Mouse (Mus musculus): Measurements from ENCODE around the gene 4930558K02Rik. TPM values are rescaled to one million over a fixed set of nuclear protein-coding genes. Genes with fewer than 3 reads are reported as not detected.

Gene 4930558K02Rik
- polyA plus RNA-seq, 1 experiment from 2014 or later = not detected

GRCm38 (mm10) chr1:162016982-162017381 is 37.5 kb upstream of the 4930558K02Rik start:
- Histone ChIP-seq H3K36me3 (replicated peaks; ENCODE audit: insufficient read depth, low read length) (no peaks in the 10 kb centered on the region), H3K4me1 (ENCODE audit: insufficient read depth) (peaks cover 2% of the 10 kb centered on the region; the same call in 1 of the 2 replicates), H3K4me2 (ENCODE audit: low read depth, low read length) (no peak overlapping the region), H3K4me3 (ENCODE audit: low read depth, low read length) (no peak overlapping the region), H3K9ac (replicated peaks) (no peak overlapping the region), H3K27ac (ENCODE audit: low read depth) (no peak overlapping the region), H3K27me3 (ENCODE audit: insufficient read depth, low read length) (no peaks in the 10 kb centered on the region), H3K9me3 (ENCODE audit: low read length) (no peaks in the 10 kb centered on the region)
- DNase-seq (no peak), ATAC-seq (no peak)
- 64% methylated on average over 7 of the region's 7 CpGs for WGBS (ENCODE audit: insufficient replicate concordance)
- TF ChIP-seq CTCF (IDR thresholded peaks at IDR 0.05; ENCODE audit: low read depth) (no peak), EP300 (IDR thresholded peaks at IDR 0.05; ENCODE audit: low read depth) (no peak)

DNA sequence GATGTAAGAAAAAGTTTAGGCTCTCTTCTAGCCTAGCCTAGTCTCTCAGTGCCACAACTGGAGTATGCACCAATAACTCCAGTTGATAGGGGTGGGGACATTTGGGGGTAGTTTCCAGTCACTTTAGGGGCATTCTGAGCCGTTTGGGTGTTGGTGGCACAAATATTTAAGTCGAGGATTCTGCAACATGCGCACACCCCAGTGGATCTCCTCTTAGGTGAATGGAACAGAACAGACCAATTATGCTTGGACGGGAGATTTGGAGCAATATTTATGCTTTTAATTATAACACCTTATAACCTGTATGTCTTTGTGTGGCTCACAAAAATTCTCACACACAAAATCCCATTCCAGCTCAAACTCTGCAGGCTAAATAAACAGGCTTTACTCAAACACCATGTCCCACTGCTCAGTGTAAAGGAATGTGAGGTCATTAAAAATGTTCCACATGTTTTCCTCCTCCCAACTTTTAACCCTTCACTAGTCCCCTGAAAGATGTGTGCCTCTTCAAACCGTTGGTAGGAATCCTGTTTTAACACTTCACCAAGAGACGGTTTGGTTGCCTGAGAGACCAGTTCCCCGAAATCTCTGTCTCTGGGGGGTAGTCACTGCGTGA is 35.9 kb upstream of the 4930558K02Rik start:
- no peaks in the 10 kb centered on the region for H3K9me3 ChIP-seq (ENCODE audit: low read length)
- WGBS (ENCODE audit: insufficient replicate concordance) = 68% methylated on average over 8 of the region's 8 CpGs

DNA sequence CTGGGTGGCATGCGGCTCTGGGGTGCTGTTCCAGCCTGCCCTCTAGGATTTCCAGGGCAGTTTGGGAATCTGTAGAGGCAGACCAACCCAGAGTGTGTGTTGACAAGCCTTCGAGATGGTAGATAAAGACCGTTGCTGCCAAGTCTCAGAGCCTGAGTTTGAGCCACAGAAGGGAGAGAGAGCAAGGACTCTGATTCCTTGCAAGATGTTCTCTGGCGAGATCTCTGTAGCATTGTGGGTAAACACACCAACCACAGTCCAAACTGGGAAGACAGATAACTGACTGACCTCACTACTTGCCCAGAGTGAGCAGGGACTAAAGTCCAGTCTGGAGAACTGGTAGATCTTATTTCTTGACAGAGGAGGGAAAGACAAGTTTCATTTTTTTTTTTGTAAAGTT is 34.1 kb upstream of the 4930558K02Rik start:
- H3K9ac ChIP-seq (replicated peaks) = no peak overlapping the region
- H3K4me3 ChIP-seq (ENCODE audit: low read depth, low read length) = no peak overlapping the region
- ATAC-seq (no peak), DNase-seq (no peak)
- peaks cover 2% of the 10 kb centered on the region; the same call in 1 of the 2 replicates for H3K4me1 ChIP-seq (ENCODE audit: insufficient read depth)
- no peaks in the 10 kb centered on the region for H3K27me3 ChIP-seq (ENCODE audit: insufficient read depth, low read length)
- no peaks in the 10 kb centered on the region for H3K9me3 ChIP-seq (ENCODE audit: low read length)
- no peak overlapping the region for H3K4me2 ChIP-seq (ENCODE audit: low read depth, low read length)
- WGBS (ENCODE audit: insufficient replicate concordance) = 43% methylated on average over 4 of the region's 4 CpGs
- TF ChIP-seq EP300 (IDR thresholded peaks at IDR 0.05; ENCODE audit: low read depth) = no peak
- TF ChIP-seq CTCF (IDR thresholded peaks at IDR 0.05; ENCODE audit: low read depth) = no peak
- H3K36me3 ChIP-seq (replicated peaks; ENCODE audit: insufficient read depth, low read length) = no peaks in the 10 kb centered on the region
- no peak overlapping the region for H3K27ac ChIP-seq (ENCODE audit: low read depth)

More for the DNA sequence above, 35.9 kb upstream of the 4930558K02Rik start:
- ATAC-seq (no peak), DNase-seq (no peak)
- no peak overlapping the region for H3K9ac ChIP-seq (replicated peaks)
- H3K36me3 ChIP-seq (replicated peaks; ENCODE audit: insufficient read depth, low read length) = no peaks in the 10 kb centered on the region
- H3K4me2 ChIP-seq (ENCODE audit: low read depth, low read length) = no peak overlapping the region
- no peak for TF ChIP-seq EP300 (IDR thresholded peaks at IDR 0.05; ENCODE audit: low read depth)
- no peak for TF ChIP-seq CTCF (IDR thresholded peaks at IDR 0.05; ENCODE audit: low read depth)
- no peak overlapping the region for H3K4me3 ChIP-seq (ENCODE audit: low read depth, low read length)
- H3K27ac ChIP-seq (ENCODE audit: low read depth) = no peak overlapping the region
- peaks cover 2% of the 10 kb centered on the region; the same call in 1 of the 2 replicates for H3K4me1 ChIP-seq (ENCODE audit: insufficient read depth)
- H3K27me3 ChIP-seq (ENCODE audit: insufficient read depth, low read length) = no peaks in the 10 kb centered on the region

GRCm38 (mm10) chr1:162011523-162012245 is 32.2 kb upstream of the 4930558K02Rik start:
- Histone ChIP-seq H3K36me3 (replicated peaks; ENCODE audit: insufficient read depth, low read length) (no peaks in the 10 kb centered on the region), H3K27me3 (ENCODE audit: insufficient read depth, low read length) (no peaks in the 10 kb centered on the region), H3K4me2 (ENCODE audit: low read depth, low read length) (no peak overlapping the region), H3K4me1 (ENCODE audit: insufficient read depth) (no peaks in the 10 kb centered on the region), H3K9ac (replicated peaks) (no peak overlapping the region), H3K4me3 (ENCODE audit: low read depth, low read length) (no peak overlapping the region), H3K9me3 (ENCODE audit: low read length) (no peaks in the 10 kb centered on the region), H3K27ac (ENCODE audit: low read depth) (no peak overlapping the region)
- DNase-seq = no peak
- 55% methylated on average over 16 of the region's 16 CpGs for WGBS (ENCODE audit: insufficient replicate concordance)
- ATAC-seq = no peak
- TF ChIP-seq CTCF (IDR thresholded peaks at IDR 0.05; ENCODE audit: low read depth) (no peak), EP300 (IDR thresholded peaks at IDR 0.05; ENCODE audit: low read depth) (no peak)

DNA sequence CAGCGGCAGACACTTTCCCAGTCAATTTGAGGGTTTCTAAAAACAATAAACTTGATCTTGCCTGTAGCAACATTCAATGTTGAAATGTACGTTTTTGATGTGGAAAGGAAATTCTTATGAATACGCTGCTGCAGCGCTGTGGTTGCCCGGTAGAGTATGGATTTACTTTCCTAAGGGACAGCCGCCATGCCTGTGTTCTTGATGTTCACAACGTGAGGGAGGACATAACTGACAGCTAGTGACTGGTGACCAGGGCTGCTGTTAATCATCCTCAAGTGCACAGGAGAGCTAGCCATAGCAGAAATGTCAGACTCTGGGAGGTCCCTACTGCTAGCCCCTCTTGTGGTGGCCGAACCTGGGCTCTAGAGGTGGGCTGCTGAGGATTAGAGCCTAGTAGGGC is 29.6 kb upstream of the 4930558K02Rik start:
- H3K36me3 ChIP-seq (replicated peaks; ENCODE audit: insufficient read depth, low read length) = no peaks in the 10 kb centered on the region
- peaks cover 4% of the 10 kb centered on the region; the same call in 1 of the 2 replicates for H3K4me1 ChIP-seq (ENCODE audit: insufficient read depth)
- no peak overlapping the region for H3K4me2 ChIP-seq (ENCODE audit: low read depth, low read length)
- H3K9ac ChIP-seq (replicated peaks) = no peak overlapping the region
- ATAC-seq (no peak), DNase-seq (no peak)
- 74% methylated on average over 8 of the region's 8 CpGs for WGBS (ENCODE audit: insufficient replicate concordance)
- no peak overlapping the region for H3K27ac ChIP-seq (ENCODE audit: low read depth)
- TF ChIP-seq CTCF (IDR thresholded peaks at IDR 0.05; ENCODE audit: low read depth) = no peak
- TF ChIP-seq EP300 (IDR thresholded peaks at IDR 0.05; ENCODE audit: low read depth) = no peak
- H3K9me3 ChIP-seq (ENCODE audit: low read length) = no peaks in the 10 kb centered on the region
- H3K4me3 ChIP-seq (ENCODE audit: low read depth, low read length) = no peak overlapping the region
- H3K27me3 ChIP-seq (ENCODE audit: insufficient read depth, low read length) = no peaks in the 10 kb centered on the region

GRCm38 (mm10) chr1:162008631-162009067 is 29.2 kb upstream of the 4930558K02Rik start:
- Histone ChIP-seq H3K9me3 (ENCODE audit: low read length) (no peaks in the 10 kb centered on the region), H3K4me3 (ENCODE audit: low read depth, low read length) (no peak overlapping the region), H3K9ac (replicated peaks) (no peak overlapping the region), H3K4me2 (ENCODE audit: low read depth, low read length) (no peak overlapping the region), H3K27me3 (ENCODE audit: insufficient read depth, low read length) (no peaks in the 10 kb centered on the region), H3K4me1 (ENCODE audit: insufficient read depth) (peaks cover 6% of the 10 kb centered on the region; the same call in 1 of the 2 replicates), H3K36me3 (replicated peaks; ENCODE audit: insufficient read depth, low read length) (no peaks in the 10 kb centered on the region), H3K27ac (ENCODE audit: low read depth) (no peak overlapping the region)
- ATAC-seq (no peak), DNase-seq (no peak)
- TF ChIP-seq CTCF (IDR thresholded peaks at IDR 0.05; ENCODE audit: low read depth) (no peak), EP300 (IDR thresholded peaks at IDR 0.05; ENCODE audit: low read depth) (no peak)
- WGBS (ENCODE audit: insufficient replicate concordance) = 56% methylated on average over 8 of the region's 8 CpGs

All from liver, postnatal 0 days (tissue).